Mouse (Mus musculus): ENCODE data around the gene Tamm41. TPM values are rescaled to one million over a fixed set of nuclear protein-coding genes. Genes with fewer than 3 reads are reported as not detected.

Gene Tamm41
- polyA plus RNA-seq (2012; rRNA removed; ENCODE audit: low replicate concordance): 20.5 and 28.3 TPM in 2 replicates

GRCm38 (mm10) chr6:115037103-115038094 lies at the start of gene Tamm41:
Tamm41 (minus strand) TSS chr6:115037876.

GRCm38 (mm10) chr6:114969213-114970120 lies 68.2 kb downstream of the Tamm41 start, which contains the start of gene Vgll4:
Vgll4 (minus strand) TSS chr6:114969994.

Other genes starting within 250 kb of the Tamm41 start
- gene Vgll4, start 67.9 kb downstream of the Tamm41 start, polyA plus RNA-seq (2012; rRNA removed; ENCODE audit: low replicate concordance): 62.4 and 73.5 TPM in 2 replicates
- 10.2 and 11.0 TPM in 2 replicates for gene Syn2, start 97.0 kb upstream of the Tamm41 start, polyA plus RNA-seq (2012; rRNA removed; ENCODE audit: low replicate concordance)
- gene Gm17482, start 189.5 kb upstream of the Tamm41 start, polyA plus RNA-seq (2012; rRNA removed; ENCODE audit: low replicate concordance): not detected in 2 replicates
- gene Timp4, start 214.3 kb upstream of the Tamm41 start, polyA plus RNA-seq (2012; rRNA removed; ENCODE audit: low replicate concordance): 17.9 and 201 TPM in 2 replicates